Mouse (Mus musculus) Patski (cell line): ENCODE measurements around the gene Hcn2. TPM values are rescaled to one million over a fixed set of nuclear protein-coding genes. Genes with fewer than 3 reads are reported as not detected.

Experiments used
- ATAC-seq: fragments of 100-300 bp; one replicate; pipeline ENCODE4 v1.8.0; 2021
- CTCF ChIA-PET: fragments of 350-600 bp; sonication (Branson Sonifier 250); formaldehyde crosslinking; loops from one replicate; lab custom pipeline; 2022; ENCODE audit warnings: inconsistent platforms; lab: Charles Lee
- POLR2A ChIA-PET: fragments of 350-600 bp; sonication (Branson Sonifier 250); formaldehyde crosslinking; loops from one replicate; lab custom pipeline; 2022; ENCODE audit warnings: antibody characterized with exemption, inconsistent platforms; lab: Charles Lee
- DNase-seq: peaks from one replicate; pipeline ENCODE4 v3.0.0-alpha.2; 2011; ENCODE audit warnings: low read depth, low spot score
- H3K27me3 ChIP-seq: fragments of 371-371 bp; one replicate; pipeline ENCODE4 v1.5.1; 2021
- CTCF ChIP-seq: fragments of 100-300 bp; IDR thresholded peaks from one replicate; pipeline ENCODE4 v1.5.1; 2021
- in situ Hi-C: fragments of 300-500 bp; cut with MboI; formaldehyde crosslinking; loops from 3 replicates; pipeline ENCODE4 v1.11.1; 2018; ENCODE audit warnings: low pct_unique_long_range_greater_than_20kb, mixed read lengths
- polyA plus RNA-seq: library from polyadenylated mRNA; unstranded; gene quantifications from one replicate; pipeline ENCODE4 v1.2.3, GENCODE M21; 2021

The Hcn2 gene
- polyA plus RNA-seq, 1 experiment from 2014 or later: 15.4 TPM

- ChIA-PET POLR2A (no interaction called here), CTCF (no interaction called here)
- no peaks in the 10 kb centered on the region for H3K27me3 ChIP-seq
- in situ Hi-C loops: no loop called here
- DNase-seq: no peak
- no peak for TF ChIP-seq CTCF
- no peak for ATAC-seq
Observed at GRCm38 (mm10) chr10:79721089-79721488, 4.7 kb downstream of the Hcn2 start.

- ChIA-PET CTCF (interaction anchor here (0.8 to 1.4 kb wide), 2 partner anchors 11 to 13 kb away, joined by 3 read pairs; no protein-coding TSS in a partner anchor), POLR2A (no interaction called here)
- in situ Hi-C loops: no loop called here
- DNase-seq: no peak
- TF ChIP-seq CTCF: no peak
- ATAC-seq: no peak
- H3K27me3 ChIP-seq: no peaks in the 10 kb centered on the region
Observed at GRCm38 (mm10) chr10:79723047-79723446, 6.6 kb downstream of the Hcn2 start.

GRCm38 (mm10) chr10:79723692-79724091 lies 7.3 kb downstream of the Hcn2 start:
- H3K27me3 ChIP-seq: no peaks in the 10 kb centered on the region
- DNase-seq: no peak
- ChIA-PET POLR2A (no interaction called here), CTCF (interaction anchor here (0.8 to 1.4 kb wide), 2 partner anchors 12 kb away, joined by 3 read pairs; no protein-coding TSS in a partner anchor)
- in situ Hi-C loops: no loop called here
- no peak for TF ChIP-seq CTCF
- ATAC-seq: no peak

- TF ChIP-seq CTCF: no peak
- no peaks in the 10 kb centered on the region for H3K27me3 ChIP-seq
- no peak for DNase-seq
- in situ Hi-C loops: no loop called here
- ChIA-PET POLR2A (interaction anchor here (1.5 kb wide), 1 partner anchor 14 kb away, joined by 3 read pairs; no protein-coding TSS in a partner anchor), CTCF (interaction anchor here (0.9 kb wide), 1 partner anchor 10 kb away, joined by 3 read pairs; no protein-coding TSS in a partner anchor)
- ATAC-seq: peak; percentile 17
Observed at GRCm38 (mm10) chr10:79726090-79726489, 9.7 kb downstream of the Hcn2 start.

GRCm38 (mm10) chr10:79728323-79729249 lies 12.2 kb downstream of the Hcn2 start:
- CTCF ChIA-PET: no interaction called here
- in situ Hi-C loops: no loop called here
- no peak for TF ChIP-seq CTCF
- POLR2A ChIA-PET: interaction anchor here (0.9 kb wide), 1 partner anchor 14 kb away, joined by 3 read pairs; no protein-coding TSS in a partner anchor
- no peak for ATAC-seq
- DNase-seq: no peak
- no peaks in the 10 kb centered on the region for H3K27me3 ChIP-seq

- ATAC-seq: no peak
- no peaks in the 10 kb centered on the region for H3K27me3 ChIP-seq
- TF ChIP-seq CTCF: no peak
- DNase-seq: no peak
- in situ Hi-C loops: no loop called here
- ChIA-PET CTCF (no interaction called here), POLR2A (no interaction called here)
Observed at GRCm38 (mm10) chr10:79729357-79729965, 13.0 kb downstream of the Hcn2 start.

GRCm38 (mm10) chr10:79732500-79732899 lies 16.1 kb downstream of the Hcn2 start:
- ChIA-PET POLR2A (no interaction called here), CTCF (interaction anchor here (1.6 kb wide), 1 partner anchor 11 kb away, joined by 4 read pairs; no protein-coding TSS in a partner anchor)
- in situ Hi-C loops: no loop called here
- ATAC-seq (no peak), DNase-seq (no peak)
- no peak for TF ChIP-seq CTCF
- H3K27me3 ChIP-seq: no peaks in the 10 kb centered on the region

GRCm38 (mm10) chr10:79733847-79734246 lies 17.4 kb downstream of the Hcn2 start:
- in situ Hi-C loops: no loop called here
- ChIA-PET CTCF (interaction anchor here (0.9 to 1.6 kb wide), 3 partner anchors 10 to 29 kb away, joined by 3 to 4 read pairs (median 3); partner anchors contain the start of gene Bsg), POLR2A (interaction anchor here (0.6 kb wide), 1 partner anchor 407 kb away, joined by 3 read pairs; no protein-coding TSS in a partner anchor)
- no peak for TF ChIP-seq CTCF
- ATAC-seq: no peak
- H3K27me3 ChIP-seq: no peaks in the 10 kb centered on the region
- no peak for DNase-seq

- ChIA-PET CTCF (interaction anchor here (0.8 to 0.9 kb wide), 2 partner anchors 9 to 12 kb away, joined by 3 read pairs; no protein-coding TSS in a partner anchor), POLR2A (no interaction called here)
- no peaks in the 10 kb centered on the region for H3K27me3 ChIP-seq
- in situ Hi-C loops: no loop called here
- ATAC-seq (no peak), DNase-seq (no peak)
- TF ChIP-seq CTCF: no peak
Observed at GRCm38 (mm10) chr10:79735361-79735760, 18.9 kb downstream of the Hcn2 start.

- no peak for DNase-seq
- ChIA-PET CTCF (no interaction called here), POLR2A (no interaction called here)
- no peak for ATAC-seq
- H3K27me3 ChIP-seq: no peaks in the 10 kb centered on the region
- in situ Hi-C loops: no loop called here
- no peak for TF ChIP-seq CTCF
Observed at GRCm38 (mm10) chr10:79736706-79737105, 20.3 kb downstream of the Hcn2 start.
